ENCODE assay signal across 9 mouse cellular contexts in the genomic region with DNA sequence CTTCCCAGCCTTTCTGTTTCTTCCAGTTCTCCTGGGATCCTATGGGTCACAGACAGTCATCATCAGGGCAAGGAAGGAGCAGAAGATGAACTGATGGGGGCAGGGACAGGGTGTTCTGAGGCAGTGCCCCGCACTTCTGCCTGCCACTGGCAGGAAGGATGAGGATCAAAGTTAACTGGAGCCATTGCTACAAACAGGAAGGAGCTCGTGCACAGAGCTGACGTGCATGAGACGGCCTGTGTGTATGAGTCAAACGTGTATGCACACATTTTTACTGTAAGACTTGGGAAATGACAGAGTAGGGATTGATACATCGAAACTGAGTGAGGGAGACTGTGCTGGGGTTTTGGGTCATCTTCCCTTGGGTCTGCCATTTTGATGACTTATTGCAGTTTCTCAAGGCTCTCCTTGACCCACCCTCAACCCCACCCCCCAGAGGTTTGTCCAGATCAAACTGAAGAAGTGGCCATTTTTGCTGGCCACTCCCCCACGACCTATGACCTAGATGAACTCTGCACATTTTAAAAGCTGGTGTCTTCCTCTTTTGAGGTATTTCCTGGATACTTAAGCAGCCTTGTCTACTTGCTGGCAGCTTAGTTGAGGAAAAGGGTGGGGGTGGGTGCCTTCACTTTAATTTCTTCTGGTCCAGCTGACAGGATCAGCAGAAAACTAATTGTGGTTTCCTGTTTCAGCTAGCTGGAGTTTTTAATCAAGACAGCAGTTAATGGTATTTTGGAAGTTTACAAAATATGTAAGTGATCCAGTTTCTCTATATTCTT.
A peak's percentile ranks its signal among the peaks of the same experiment; 100 is the strongest.
DNase-seq lines count a peak whose midpoint lies in the region; ATAC-seq and TF ChIP-seq lines count a peak whose summit lies in the region.
"Had no signal": no experiment of that assay in that cellular context is flagged by ENCODE, and none has a peak within 500 bp of the region (broad histone marks: within the 10 kb centered on the region; RNA-seq: fewer than 3 reads in every experiment).

No protein-coding gene starts in this region.

- H3K9me3 ChIP-seq in stomach, embryonic 14.5 days (ENCODE audit: control insufficient read depth, low read depth, low read length): no peaks in the 10 kb centered on the region
- no peaks in the 10 kb centered on the region for H3K9me3 ChIP-seq in stomach, postnatal 0 days (ENCODE audit: control insufficient read depth, low read length)
- H3K9me3 ChIP-seq: forebrain, embryonic 13.5 days had no signal

- no peak for TF ChIP-seq EP300 in stomach, postnatal 0 days (optimal IDR thresholded peaks at IDR 0.05)

- H3K4me3 ChIP-seq in stomach, embryonic 14.5 days (ENCODE audit: low read depth, low read length): no peak overlapping the region
- no peak overlapping the region for H3K4me3 ChIP-seq in stomach, postnatal 0 days (ENCODE audit: low read depth, low read length)
- H3K4me3 ChIP-seq in left cerebral cortex, adult 2 months: no peak overlapping the region
- H3K4me3 ChIP-seq: forebrain, embryonic 13.5 days had no signal

- H3K36me3 ChIP-seq in stomach, embryonic 14.5 days (ENCODE audit: control insufficient read depth, insufficient read depth, low read length): no peaks in the 10 kb centered on the region
- H3K36me3 ChIP-seq in stomach, postnatal 0 days (ENCODE audit: control insufficient read depth, insufficient read depth, low read length): no peaks in the 10 kb centered on the region

- no peak overlapping the region for H3K4me2 ChIP-seq in stomach, embryonic 14.5 days (replicated peaks; ENCODE audit: low read depth, low read length)
- no peak overlapping the region for H3K4me2 ChIP-seq in stomach, postnatal 0 days (replicated peaks; ENCODE audit: low read depth)
- H3K4me2 ChIP-seq: forebrain, embryonic 13.5 days had no signal

- no peak overlapping the region for H3K9ac ChIP-seq in stomach, embryonic 14.5 days (replicated peaks; ENCODE audit: low read depth, low read length)
- H3K9ac ChIP-seq in stomach, postnatal 0 days (ENCODE audit: low read length): no peak overlapping the region
- H3K9ac ChIP-seq: forebrain, embryonic 13.5 days had no signal

- DNase-seq in stomach, postnatal 0 days (ENCODE audit: low spot score): no peak
- peak; percentile 25 for DNase-seq in induced T-regulatory cell, adult 2 months (ENCODE audit: low read depth)
- peak; percentile 33 for DNase-seq in lung, postnatal 10 days
- DNase-seq in thymus, postnatal 4 days: peak; percentile 13
- DNase-seq in left cerebral cortex, adult 2 months (ENCODE audit: extremely low spot score in 1 of 2, low spot score in 2 of 2): no peak
- no peak for DNase-seq in c-Kit-positive CD71-positive TER-119-positive erythroid progenitor cells, embryonic 14.5 days (ENCODE audit: low spot score)

- H3K4me1 ChIP-seq in stomach, embryonic 14.5 days (ENCODE audit: control insufficient read depth, insufficient read depth, low read length): no peaks in the 10 kb centered on the region
- H3K4me1 ChIP-seq in stomach, postnatal 0 days (replicated peaks; ENCODE audit: control insufficient read depth, insufficient read depth): no peaks in the 10 kb centered on the region; the same call in 1 of the 2 replicates
- H3K4me1 ChIP-seq: forebrain, embryonic 13.5 days had no signal

- TF ChIP-seq CTCF in stomach, postnatal 0 days (IDR thresholded peaks at IDR 0.05; ENCODE audit: low read depth): no peak
- TF ChIP-seq CTCF in left cerebral cortex, adult 2 months (IDR thresholded peaks at IDR 0.05): no peak

- H3K27ac ChIP-seq in stomach, embryonic 14.5 days (ENCODE audit: low read length): no peak overlapping the region
- H3K27ac ChIP-seq in stomach, postnatal 0 days (replicated peaks): no peak overlapping the region
- no peak overlapping the region for H3K27ac ChIP-seq in left cerebral cortex, adult 2 months
- H3K27ac ChIP-seq: forebrain, embryonic 13.5 days had no signal

- intact Hi-C loops in left cerebral cortex, adult 2 months (cut with DNase I): no loop called here

- H3K27me3 ChIP-seq in stomach, embryonic 14.5 days (ENCODE audit: control insufficient read depth, insufficient read depth, low read length): no peaks in the 10 kb centered on the region
- no peaks in the 10 kb centered on the region for H3K27me3 ChIP-seq in stomach, postnatal 0 days (ENCODE audit: control insufficient read depth, insufficient read depth, low read length)
- H3K27me3 ChIP-seq: forebrain, embryonic 13.5 days had no signal

- peak; percentile 23; the same call in 1 of the 2 replicates for ATAC-seq in stomach, embryonic 14.5 days (ENCODE audit: insufficient number of reproducible peaks, insufficient read depth, low FRiP score, low read depth)
- no peak for ATAC-seq in stomach, postnatal 0 days (ENCODE audit: low FRiP score, low TSS enrichment)
- no peak for ATAC-seq in erythroid progenitor cell, adult 5-6 weeks (replicated peaks; ENCODE audit: low FRiP score, poor library complexity, severe bottlenecking)
- ATAC-seq: forebrain, embryonic 13.5 days had no signal

- WGBS in stomach, embryonic 14.5 days: 52% methylated on average over 7 of the region's 7 CpGs
- 54% methylated on average over 7 of the region's 7 CpGs for WGBS in stomach, postnatal 0 days

Comparison
In these comparisons a context has a peak if more than half of its experiments do, and no peak if none do; other contexts are left out.
1. DNase-seq: peak in induced T-regulatory cell, adult 2 months (single experiment), lung, postnatal 10 days (single experiment) and thymus, postnatal 4 days (single experiment); none in stomach, postnatal 0 days (single experiment), left cerebral cortex, adult 2 months (0 of 2) and c-Kit-positive CD71-positive TER-119-positive erythroid progenitor cells, embryonic 14.5 days (single experiment).